Mouse (Mus musculus) kidney, postnatal 0 days (tissue): ENCODE measurements around the gene Olfr368. TPM values are rescaled to one million over a fixed set of nuclear protein-coding genes. Genes with fewer than 3 reads are reported as not detected.

Experiments used
- ATAC-seq: fragments of 200-750 bp; cut with Nextera tagmentation; replicated peaks from 2 replicates; pipeline ENCODE4 v1.8.0; 2017; ENCODE audit warnings: low read depth, moderate number of reproducible peaks, moderate TSS enrichment, moderate library complexity; ENCODE audit not compliant: low FRiP score
- DNase-seq: peaks from one replicate; pipeline ENCODE4 v3.0.0-alpha.2; 2016; ENCODE audit warnings: low spot score
- H3K27ac ChIP-seq: fragments of 300-500 bp; sonication (generic); 2 replicates; pipeline ENCODE4 v1.5.1; 2014; ENCODE audit warnings: mild to moderate bottlenecking
- H3K27me3 ChIP-seq: fragments of 300-500 bp; sonication (generic); 2 replicates; pipeline ENCODE4 v1.6.1; 2014; ENCODE audit warnings: low read length, mixed read lengths; ENCODE audit not compliant: insufficient read depth
- H3K36me3 ChIP-seq: fragments of 300-500 bp; sonication (generic); 2 replicates; pipeline ENCODE4 v1.6.1; 2014; ENCODE audit warnings: low read length, mixed read lengths; ENCODE audit not compliant: insufficient read depth
- H3K4me1 ChIP-seq: fragments of 300-500 bp; sonication (generic); replicated peaks from 2 replicates; pipeline ENCODE4 v1.6.1; 2014; ENCODE audit warnings: antibody characterized with exemption, low read length, mixed read lengths; ENCODE audit not compliant: insufficient read depth
- H3K4me2 ChIP-seq: fragments of 300-500 bp; sonication (generic); 2 replicates; pipeline ENCODE4 v1.6.1; 2014; ENCODE audit warnings: mild to moderate bottlenecking, low read length, moderate library complexity, mixed read lengths
- H3K4me3 ChIP-seq: fragments of 300-500 bp; sonication (generic); replicated peaks from 2 replicates; pipeline ENCODE4 v1.5.1; 2014; ENCODE audit warnings: low read depth, low read length
- H3K9ac ChIP-seq: fragments of 300-500 bp; sonication (generic); 2 replicates; pipeline ENCODE4 v1.6.1; 2014; ENCODE audit warnings: low read depth, low read length
- H3K9me3 ChIP-seq: fragments of 300-500 bp; sonication (generic); replicated peaks from 2 replicates; pipeline ENCODE4 v1.6.1; 2016; ENCODE audit warnings: low read length, inconsistent platforms, mixed read lengths
- CTCF ChIP-seq: IDR thresholded peaks from 2 replicates; pipeline ENCODE4 v1.5.1; 2016; ENCODE audit warnings: antibody characterized with exemption, low read depth, mild to moderate bottlenecking, moderate library complexity
- WGBS: fragments of 180-500 bp; shearing (Covaris S2); extraction: QIAGEN DNeasy Blood & Tissue Kit; methylation state at CpG from one replicate; pipeline ENCODE4 v1.1.7; 2014; 5-methylcytosine and 5-hydroxymethylcytosine counted together
- polyA plus RNA-seq: library from polyadenylated mRNA; unstranded; fragments of >200 nt; fragmentation: Nextera tagmentation; extraction: Ambion mirVana; gene quantifications from 2 replicates; pipeline ENCODE4 v1.2.1, GENCODE M21; 2015

Gene Olfr368
- polyA plus RNA-seq = not detected in 2 replicates

DNA sequence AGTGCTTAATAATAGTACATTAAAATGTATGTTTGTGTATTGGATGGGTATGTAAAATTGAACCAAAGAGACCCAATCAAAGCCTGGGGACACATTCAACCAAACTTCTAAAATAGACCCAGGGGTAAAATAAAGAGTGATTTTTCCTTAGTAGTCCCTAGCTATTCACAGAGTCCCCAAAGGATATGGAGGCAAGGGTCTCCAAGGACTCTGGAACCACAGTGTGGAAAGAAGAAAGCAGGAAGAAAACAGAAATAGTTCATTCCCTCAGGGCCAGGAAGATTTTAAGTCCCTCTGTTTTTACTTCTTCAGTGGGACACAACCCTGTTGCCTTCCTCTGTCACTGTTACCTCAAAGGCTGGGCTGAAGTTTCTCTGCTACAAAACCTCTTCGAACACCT, at the start of gene Olfr368:
TSS of gene Olfr368 (plus strand) at position 301 of the 400 bp plus-strand sequence.
- no peak within 1 kb of the TSS for H3K27ac ChIP-seq
- no peak for ATAC-seq
- no peak within 1 kb of the TSS for H3K9ac ChIP-seq
- no peak within 1 kb of the TSS for H3K4me3 ChIP-seq
- no peaks in the 10 kb centered on the region for H3K9me3 ChIP-seq
- H3K27me3 ChIP-seq = no peaks in the 10 kb centered on the region
- TF ChIP-seq CTCF = no peak
- H3K4me2 ChIP-seq = no peak within 1 kb of the TSS
- no peak for DNase-seq
- no peaks in the 10 kb centered on the region for H3K4me1 ChIP-seq
- no peaks in the 10 kb centered on the region for H3K36me3 ChIP-seq
- WGBS = 91% methylated on average over 1 of the region's 1 CpGs

DNA sequence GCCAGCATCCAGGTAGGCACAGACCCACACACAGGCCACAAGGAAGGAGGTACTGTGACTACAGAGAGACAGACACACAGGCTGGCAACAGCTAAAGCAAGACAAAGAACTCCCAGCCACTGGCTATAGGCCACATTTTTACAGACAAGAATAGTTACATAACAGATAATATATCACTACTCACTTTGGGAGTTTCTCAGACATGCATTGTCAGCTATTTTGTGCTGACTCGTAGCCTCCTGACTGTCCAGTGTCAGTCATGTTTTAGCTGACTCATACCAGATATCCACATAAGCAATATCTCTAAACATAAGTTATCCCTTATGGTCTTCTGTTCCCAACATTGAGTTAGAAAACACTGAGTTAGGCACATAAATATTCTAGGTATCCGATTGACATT, 7.0 kb downstream of the Olfr368 start:
- H3K36me3 ChIP-seq = no peaks in the 10 kb centered on the region

DNA sequence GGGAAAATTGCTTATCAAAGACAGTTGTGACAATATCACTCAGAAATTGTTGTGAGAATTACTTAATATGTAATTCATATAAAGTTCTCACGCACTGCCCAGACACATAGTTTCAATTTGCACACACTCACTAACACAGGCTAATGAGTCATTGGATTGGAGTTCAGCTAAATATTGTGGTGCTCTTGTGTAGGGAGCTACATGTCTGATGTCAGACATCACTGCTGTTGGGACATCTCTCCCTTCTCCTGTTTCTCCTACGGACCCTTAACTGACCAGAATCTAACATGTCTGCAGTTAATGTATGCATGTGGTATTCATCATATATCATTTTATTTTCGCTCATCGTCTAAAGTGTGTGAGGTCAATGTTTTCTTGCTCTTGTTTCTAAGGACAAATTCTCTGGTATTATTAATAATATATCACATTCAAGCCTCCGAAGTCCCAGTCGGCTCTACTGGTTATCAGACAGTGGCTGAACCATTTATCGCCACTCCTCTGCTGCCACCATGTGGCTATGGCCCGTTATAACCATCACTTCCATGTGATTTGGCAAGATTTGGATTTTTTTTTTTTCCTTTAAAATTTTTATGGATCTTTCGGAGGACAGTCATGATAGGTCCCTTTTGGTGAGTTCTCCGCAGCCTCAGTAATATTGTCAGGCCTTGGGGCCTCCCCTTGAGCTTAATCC, 12.3 kb downstream of the Olfr368 start:
- Histone ChIP-seq H3K27ac (no peak overlapping the region), H3K9ac (no peak overlapping the region), H3K4me2 (no peak overlapping the region), H3K36me3 (no peaks in the 10 kb centered on the region), H3K4me1 (no peaks in the 10 kb centered on the region), H3K4me3 (no peak overlapping the region), H3K27me3 (no peaks in the 10 kb centered on the region), H3K9me3 (no peaks in the 10 kb centered on the region)
- 53% methylated on average over 10 of the region's 10 CpGs for whole genome bisulfite sequencing
- ATAC-seq = no peak
- peak; percentile 76 for DNase-seq
- TF ChIP-seq CTCF = peak; percentile 74

More for the DNA sequence above, 7.0 kb downstream of the Olfr368 start:
- Histone ChIP-seq H3K4me3 (no peak overlapping the region), H3K27me3 (no peaks in the 10 kb centered on the region), H3K4me1 (no peaks in the 10 kb centered on the region), H3K9me3 (no peaks in the 10 kb centered on the region), H3K9ac (no peak overlapping the region), H3K4me2 (no peak overlapping the region), H3K27ac (no peak overlapping the region)
- 78% methylated on average over 2 of the region's 2 CpGs for WGBS
- no peak for TF ChIP-seq CTCF
- ATAC-seq (no peak), DNase-seq (no peak)

DNA sequence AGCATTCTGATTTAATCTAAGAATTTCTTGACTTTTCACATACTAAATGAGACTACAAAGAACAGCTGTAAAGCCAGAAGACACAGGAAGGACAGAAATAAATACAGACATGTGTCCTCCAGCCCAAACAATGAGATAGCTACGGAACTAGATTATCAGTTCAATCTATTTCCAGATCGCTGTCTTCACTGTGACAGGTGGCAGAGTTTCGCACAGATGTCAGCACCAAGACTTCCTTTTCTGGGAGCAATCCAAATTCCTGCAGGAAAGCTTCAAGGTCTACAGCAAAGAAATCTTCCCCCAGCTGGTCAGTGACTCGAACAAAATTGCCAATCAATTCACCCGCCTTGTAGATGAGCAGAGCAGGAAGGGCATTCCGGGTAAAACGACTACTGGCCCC, 25.4 kb downstream of the Olfr368 start:
- Histone ChIP-seq H3K9me3 (no peaks in the 10 kb centered on the region), H3K27me3 (no peaks in the 10 kb centered on the region), H3K9ac (no peak overlapping the region), H3K4me3 (no peak overlapping the region), H3K4me2 (no peak overlapping the region), H3K4me1 (no peaks in the 10 kb centered on the region), H3K27ac (no peak overlapping the region), H3K36me3 (peaks cover 46% of the 10 kb centered on the region)
- TF ChIP-seq CTCF = no peak
- 78% methylated on average over 7 of the region's 7 CpGs for WGBS
- DNase-seq = peak; percentile 19
- no peak for ATAC-seq

DNA sequence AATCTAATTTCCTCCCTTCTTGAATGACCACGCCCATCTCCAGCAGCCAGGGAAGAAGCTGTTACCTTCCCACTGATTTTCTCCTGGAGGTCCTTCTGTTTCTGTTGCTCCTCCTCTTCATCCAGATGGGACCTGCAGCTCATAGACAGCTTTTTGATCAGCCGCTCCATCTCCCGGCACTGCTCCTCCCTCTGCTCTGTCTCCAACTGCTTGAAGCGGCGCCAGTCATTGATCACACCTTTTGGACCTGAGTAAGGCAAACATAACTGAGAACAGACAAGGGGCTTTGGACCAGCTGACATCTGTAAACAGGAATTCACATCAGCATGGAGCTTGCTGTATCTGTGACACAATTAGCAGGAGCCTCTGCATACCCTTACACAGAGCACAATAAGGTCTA, 29.3 kb downstream of the Olfr368 start:
- Histone ChIP-seq H3K4me3 (no peak overlapping the region), H3K9ac (no peak overlapping the region), H3K4me1 (peaks cover 3% of the 10 kb centered on the region; the same call in 1 of the 2 replicates), H3K36me3 (peaks cover 46% of the 10 kb centered on the region), H3K4me2 (no peak overlapping the region), H3K27ac (no peak overlapping the region), H3K9me3 (no peaks in the 10 kb centered on the region), H3K27me3 (no peaks in the 10 kb centered on the region)
- WGBS = over 99% methylated on average over 5 of the region's 5 CpGs
- no peak for DNase-seq
- ATAC-seq = no peak
- no peak for TF ChIP-seq CTCF

DNA sequence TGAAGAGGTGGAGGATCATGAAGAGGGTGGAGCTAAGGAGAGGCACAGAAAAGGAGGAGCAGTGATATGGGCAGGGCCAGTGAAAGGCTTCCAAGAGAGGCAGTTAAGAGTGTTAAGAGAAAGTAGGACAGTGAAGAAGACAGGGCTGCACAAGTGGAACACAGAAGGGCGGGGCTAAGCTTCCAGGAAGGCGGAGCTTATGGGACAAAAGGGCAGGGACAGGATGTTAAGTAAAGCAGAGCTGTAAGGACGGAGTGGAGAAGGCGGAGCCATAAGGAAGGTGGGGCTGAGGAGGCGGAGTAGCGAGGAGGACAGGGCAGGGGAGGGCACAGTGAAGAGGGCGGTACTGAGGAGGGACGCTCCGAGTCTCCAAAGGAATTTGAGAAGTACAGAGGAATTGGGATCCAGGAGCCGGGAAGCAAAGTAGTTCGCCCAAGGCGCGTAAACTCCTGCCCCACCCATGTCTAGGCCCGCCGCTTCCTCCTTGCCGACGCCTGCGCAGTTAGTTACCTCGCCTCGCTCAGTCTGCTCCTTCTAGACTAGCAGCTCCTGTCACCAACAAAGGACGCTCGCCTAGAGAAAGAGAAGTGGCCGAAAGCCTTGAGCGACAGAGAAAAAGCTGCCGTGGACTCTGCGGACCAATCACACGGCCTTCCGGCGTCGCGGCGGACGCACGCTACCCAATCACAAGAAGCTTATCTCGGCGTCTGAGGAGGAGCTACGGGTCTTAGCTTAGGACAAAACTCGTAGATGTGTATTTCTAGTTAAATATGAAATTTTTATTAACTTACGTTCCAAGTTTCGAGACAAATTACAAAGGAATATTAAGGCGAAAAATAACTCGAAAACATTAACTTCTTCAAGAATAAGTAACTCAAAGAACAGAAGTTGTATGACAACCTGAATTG, 32.6 kb downstream of the Olfr368 start, which contains the start of gene Pdcl:
TSS of gene Pdcl (minus strand) at position 700 of the 908 bp plus-strand sequence.
- DNase-seq = peak; percentile 99
- no peak for TF ChIP-seq CTCF
- H3K36me3 ChIP-seq = peaks cover 24% of the 10 kb centered on the region
- H3K9me3 ChIP-seq = no peaks in the 10 kb centered on the region
- ATAC-seq = peak; percentile 100
- under 1% methylated on average over 42 of the region's 42 CpGs for WGBS
- H3K9ac ChIP-seq = peak within 1 kb of the TSS; percentile 88
- peaks cover 3% of the 10 kb centered on the region; the same call in 1 of the 2 replicates for H3K4me1 ChIP-seq
- peak within 1 kb of the TSS; percentile 74 for H3K4me2 ChIP-seq
- H3K4me3 ChIP-seq = peak within 1 kb of the TSS; percentile 71
- peak within 1 kb of the TSS; percentile 99 for H3K27ac ChIP-seq
- H3K27me3 ChIP-seq = no peaks in the 10 kb centered on the region
